Mouse (Mus musculus) forebrain, postnatal 0 days (tissue): ENCODE measurements around the gene Mgrn1. TPM values are rescaled to one million over a fixed set of nuclear protein-coding genes. Genes with fewer than 3 reads are reported as not detected.
A peak's percentile ranks its signal among the peaks of the same experiment; 100 is the strongest.

ENCODE experiments used
- ATAC-seq: fragments of 200-750 bp; cut with Nextera tagmentation; 2 replicates; pipeline ENCODE4 v1.8.0; 2017; ENCODE audit warnings: mild to moderate bottlenecking, moderate library complexity
- DNase-seq: peaks from one replicate; pipeline ENCODE4 v3.0.0-alpha.2; 2015
- H3K27ac ChIP-seq: fragments of 300-500 bp; sonication (generic); 2 replicates; pipeline ENCODE4 v1.5.1; 2014; ENCODE audit warnings: low read depth, mild to moderate bottlenecking, antibody characterized with exemption, low read length, moderate library complexity, mixed read lengths
- H3K27me3 ChIP-seq: fragments of 300-500 bp; sonication (generic); 2 replicates; pipeline ENCODE4 v1.6.1; 2014; ENCODE audit warnings: mild to moderate bottlenecking, low read length, mixed read lengths; ENCODE audit not compliant: insufficient read depth
- H3K36me3 ChIP-seq: fragments of 300-500 bp; sonication (generic); 2 replicates; pipeline ENCODE4 v1.6.1; 2014; ENCODE audit warnings: mild to moderate bottlenecking, moderate library complexity; ENCODE audit not compliant: insufficient read depth
- H3K4me1 ChIP-seq: fragments of 300-500 bp; sonication (generic); 2 replicates; pipeline ENCODE4 v1.6.1; 2014; ENCODE audit warnings: antibody characterized with exemption; ENCODE audit not compliant: insufficient read depth
- H3K4me2 ChIP-seq: fragments of 300-500 bp; sonication (generic); 2 replicates; pipeline ENCODE4 v1.6.1; 2014; ENCODE audit warnings: low read depth, mild to moderate bottlenecking, moderate library complexity
- H3K4me3 ChIP-seq: fragments of 300-500 bp; sonication (generic); 2 replicates; pipeline ENCODE4 v1.5.1; 2014; ENCODE audit warnings: low read depth, low read length, mixed read lengths
- H3K9ac ChIP-seq: fragments of 300-500 bp; sonication (generic); 2 replicates; pipeline ENCODE4 v1.6.1; 2014; ENCODE audit warnings: mild to moderate bottlenecking
- H3K9me3 ChIP-seq: fragments of 300-500 bp; sonication (generic); 2 replicates; pipeline ENCODE4 v1.6.1; 2016; ENCODE audit warnings: low read length
- CTCF ChIP-seq: sonication (generic); IDR thresholded peaks from 2 replicates; pipeline ENCODE4 v1.5.1; 2016; ENCODE audit warnings: antibody characterized with exemption, control low read depth, low read depth
- WGBS: fragments of 180-500 bp; shearing (Covaris S2); extraction: QIAGEN DNeasy Blood & Tissue Kit; methylation state at CpG from one replicate; pipeline ENCODE4 v1.1.7; 2014; 5-methylcytosine and 5-hydroxymethylcytosine counted together
- polyA plus RNA-seq: library from polyadenylated mRNA; unstranded; fragments of >200 nt; fragmentation: Nextera tagmentation; extraction: Ambion mirVana; gene quantifications from 2 replicates; pipeline ENCODE4 v1.2.1, GENCODE M21; 2015
- total RNA-seq: library from RNA; depleted of rRNA; stranded (reverse); fragments of >200 nt; gene quantifications from 2 replicates; pipeline ENCODE4 v1.2.3, GENCODE M21; 2014

The Mgrn1 gene
- total and polyA plus RNA-seq, 2 experiments from 2014 or later = 109 to 167 TPM

DNA sequence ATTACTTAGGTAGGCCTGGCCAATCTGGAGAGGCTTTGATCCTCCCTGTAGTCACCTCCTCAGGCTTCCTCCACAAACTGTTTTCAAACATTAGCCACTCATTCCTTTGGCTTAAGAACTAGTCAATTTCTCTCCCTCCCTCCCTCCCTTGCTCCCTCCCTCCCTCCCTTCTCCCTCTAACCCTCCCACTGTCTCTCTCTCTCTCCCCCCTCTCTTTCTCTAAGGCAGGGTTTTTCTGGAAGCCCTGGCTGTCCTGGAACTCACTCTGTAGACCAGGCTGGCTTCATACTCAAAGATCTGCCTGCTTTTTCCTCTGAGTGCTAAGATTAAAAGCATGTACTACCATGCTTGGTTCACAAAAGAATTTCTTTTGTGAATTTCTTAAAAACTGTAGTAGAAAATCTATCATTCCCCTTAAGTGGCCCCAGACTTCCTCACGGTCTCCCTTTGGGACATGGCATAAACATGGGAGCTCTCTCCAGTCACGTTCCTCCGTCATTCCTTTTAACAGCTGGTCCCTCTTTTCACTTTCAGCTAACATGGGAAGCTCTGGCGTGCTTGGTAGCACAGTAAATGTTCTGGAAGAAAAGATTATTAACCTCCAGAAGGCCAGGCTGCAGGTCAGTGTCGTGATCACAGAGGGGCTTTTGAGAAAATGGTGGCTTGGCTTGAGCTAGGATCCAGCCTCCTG is 35.0 kb upstream of the Mgrn1 start:
- Histone ChIP-seq H3K27ac (no peak overlapping the region), H3K4me2 (no peak overlapping the region), H3K4me3 (no peak overlapping the region), H3K9me3 (no peaks in the 10 kb centered on the region), H3K4me1 (no peaks in the 10 kb centered on the region), H3K9ac (no peak overlapping the region), H3K27me3 (no peaks in the 10 kb centered on the region), H3K36me3 (no peaks in the 10 kb centered on the region)
- DNase-seq (no peak), ATAC-seq (no peak)
- WGBS = 75% methylated on average over 5 of the region's 5 CpGs
- no peak for TF ChIP-seq CTCF

DNA sequence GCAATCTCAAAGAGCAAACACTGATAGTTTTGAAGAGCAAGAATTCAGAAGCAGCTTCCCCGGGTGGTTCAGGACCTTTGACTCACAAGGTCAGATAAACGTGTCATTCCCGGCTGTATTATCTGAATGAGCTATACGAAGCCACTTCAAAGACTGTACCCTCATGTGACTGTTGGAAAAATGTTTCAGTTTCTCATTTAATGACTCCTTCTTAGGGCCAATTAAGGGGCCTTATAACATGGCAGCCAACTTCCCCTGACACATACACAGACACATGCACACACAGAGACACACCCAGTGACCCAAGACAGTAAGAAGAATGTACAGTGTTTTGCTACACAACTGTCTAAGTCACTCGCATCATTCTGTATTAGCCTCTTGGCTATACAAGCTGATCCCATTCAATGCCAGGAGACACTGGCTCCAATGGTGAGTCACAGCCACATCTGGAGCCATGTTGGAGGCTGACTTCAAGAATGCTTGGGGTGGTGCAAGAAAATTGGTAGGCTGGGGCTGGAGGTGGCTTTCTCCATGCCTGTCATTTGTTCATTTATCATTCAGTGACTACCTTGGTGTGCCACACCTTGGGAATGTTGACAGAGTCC is 30.9 kb upstream of the Mgrn1 start:
- Histone ChIP-seq H3K36me3 (no peaks in the 10 kb centered on the region), H3K27me3 (no peaks in the 10 kb centered on the region), H3K4me2 (no peak overlapping the region), H3K4me3 (no peak overlapping the region), H3K27ac (no peak overlapping the region), H3K9me3 (no peaks in the 10 kb centered on the region), H3K4me1 (no peaks in the 10 kb centered on the region), H3K9ac (no peak overlapping the region)
- ATAC-seq (no peak), DNase-seq (no peak)
- WGBS = 81% methylated on average over 5 of the region's 5 CpGs
- no peak for TF ChIP-seq CTCF

- no peaks in the 10 kb centered on the region for H3K9me3 ChIP-seq
- ATAC-seq = no peak
Observed at GRCm38 (mm10) chr16:4861392-4861791, 24.7 kb upstream of the Mgrn1 start.

GRCm38 (mm10) chr16:4862863-4863483 is 23.1 kb upstream of the Mgrn1 start:
- H3K36me3 ChIP-seq = no peaks in the 10 kb centered on the region
- DNase-seq (peak; percentile 43), ATAC-seq (peak; percentile 83)
- no peaks in the 10 kb centered on the region for H3K27me3 ChIP-seq
- TF ChIP-seq CTCF = peak; percentile 76
- H3K9me3 ChIP-seq = no peaks in the 10 kb centered on the region
- H3K9ac ChIP-seq = no peak overlapping the region
- WGBS = 57% methylated on average over 9 of the region's 9 CpGs
- H3K27ac ChIP-seq = no peak overlapping the region
- H3K4me3 ChIP-seq = no peak overlapping the region
- H3K4me2 ChIP-seq = no peak overlapping the region
- no peaks in the 10 kb centered on the region for H3K4me1 ChIP-seq

More at GRCm38 (mm10) chr16:4861392-4861791, 24.7 kb upstream of the Mgrn1 start:
- H3K4me3 ChIP-seq = no peak overlapping the region
- H3K4me1 ChIP-seq = no peaks in the 10 kb centered on the region
- H3K36me3 ChIP-seq = no peaks in the 10 kb centered on the region
- no peaks in the 10 kb centered on the region for H3K27me3 ChIP-seq
- 41% methylated on average over 10 of the region's 10 CpGs for WGBS
- no peak overlapping the region for H3K9ac ChIP-seq
- H3K27ac ChIP-seq = no peak overlapping the region
- H3K4me2 ChIP-seq = no peak overlapping the region
- peak; percentile 26; the same call in 1 of the 2 replicates for TF ChIP-seq CTCF
- DNase-seq = no peak

DNA sequence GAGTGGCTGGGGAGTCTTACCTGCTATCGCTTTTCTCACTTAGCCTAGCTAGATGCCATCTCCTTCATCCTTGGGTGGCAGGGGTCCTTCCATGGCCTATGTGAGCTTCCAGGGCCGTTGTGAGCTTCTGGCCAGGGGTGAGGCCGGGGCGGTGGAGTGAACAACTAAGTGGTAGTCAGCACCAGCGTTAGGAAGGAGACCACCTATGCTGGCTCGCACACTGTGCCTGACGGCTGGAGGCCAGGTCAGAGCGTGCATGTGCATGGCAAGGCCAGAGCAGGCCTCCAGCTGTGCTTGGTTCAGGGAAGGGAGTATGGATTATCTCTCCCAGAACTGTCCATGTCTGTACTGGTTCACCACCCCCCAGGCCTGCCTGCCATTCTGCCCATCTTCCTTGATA is 22.3 kb upstream of the Mgrn1 start:
- ATAC-seq (no peak), DNase-seq (no peak)
- H3K36me3 ChIP-seq = no peaks in the 10 kb centered on the region

GRCm38 (mm10) chr16:4866101-4866695 is 19.9 kb upstream of the Mgrn1 start:
- Histone ChIP-seq H3K4me2 (no peak overlapping the region), H3K4me1 (no peaks in the 10 kb centered on the region), H3K27me3 (no peaks in the 10 kb centered on the region), H3K4me3 (no peak overlapping the region), H3K9ac (no peak overlapping the region), H3K9me3 (no peaks in the 10 kb centered on the region), H3K27ac (no peak overlapping the region), H3K36me3 (peaks cover 12% of the 10 kb centered on the region)
- 77% methylated on average over 7 of the region's 7 CpGs for WGBS
- TF ChIP-seq CTCF = no peak
- ATAC-seq = no peak
- no peak for DNase-seq

More for the DNA sequence above, 22.3 kb upstream of the Mgrn1 start:
- Histone ChIP-seq H3K4me3 (no peak overlapping the region), H3K4me2 (no peak overlapping the region), H3K27me3 (no peaks in the 10 kb centered on the region), H3K27ac (no peak overlapping the region), H3K9ac (no peak overlapping the region), H3K4me1 (no peaks in the 10 kb centered on the region), H3K9me3 (no peaks in the 10 kb centered on the region)
- TF ChIP-seq CTCF = no peak
- WGBS = 88% methylated on average over 8 of the region's 8 CpGs

- no peak for ATAC-seq
- no peaks in the 10 kb centered on the region for H3K9me3 ChIP-seq
- no peak overlapping the region for H3K9ac ChIP-seq
- no peaks in the 10 kb centered on the region for H3K27me3 ChIP-seq
- no peak overlapping the region for H3K4me3 ChIP-seq
- no peak for TF ChIP-seq CTCF
- 90% methylated on average over 5 of the region's 5 CpGs for WGBS
- DNase-seq = no peak
- H3K4me1 ChIP-seq = no peaks in the 10 kb centered on the region
- peaks cover 31% of the 10 kb centered on the region for H3K36me3 ChIP-seq
- H3K4me2 ChIP-seq = no peak overlapping the region
- H3K27ac ChIP-seq = no peak overlapping the region
Observed at GRCm38 (mm10) chr16:4870490-4870889, 15.6 kb upstream of the Mgrn1 start.
